Mouse (Mus musculus) heart, embryonic 15.5 days (tissue): ENCODE results near the gene Grk2. TPM values are rescaled to one million over a fixed set of nuclear protein-coding genes. Genes with fewer than 3 reads are reported as not detected.
"Not testable (repeated sequence)": the region's sequence is repeated elsewhere in the genome, so short reads cannot be mapped to it uniquely, and the experiment has no call there.

ENCODE experiments used
- ATAC-seq: fragments of 200-750 bp; cut with Nextera tagmentation; replicated peaks from 2 replicates; pipeline ENCODE4 v1.8.0; 2017; ENCODE audit warnings: low read depth, moderate TSS enrichment; ENCODE audit not compliant: insufficient number of reproducible peaks, insufficient read depth, low FRiP score
- H3K27ac ChIP-seq: fragments of 300-500 bp; sonication (generic); 2 replicates; pipeline ENCODE4 v1.5.1; 2015; ENCODE audit warnings: mild to moderate bottlenecking, inconsistent platforms
- H3K27me3 ChIP-seq: fragments of 300-500 bp; sonication (generic); 2 replicates; pipeline ENCODE4 v1.6.1; 2015; ENCODE audit warnings: inconsistent platforms
- H3K36me3 ChIP-seq: fragments of 300-500 bp; sonication (generic); 2 replicates; pipeline ENCODE4 v1.6.1; 2015; ENCODE audit warnings: mild to moderate bottlenecking, inconsistent platforms
- H3K4me1 ChIP-seq: fragments of 300-500 bp; sonication (generic); replicated peaks from 2 replicates; pipeline ENCODE4 v1.6.1; 2015; ENCODE audit warnings: inconsistent platforms
- H3K4me2 ChIP-seq: fragments of 300-500 bp; sonication (generic); 2 replicates; pipeline ENCODE4 v1.6.1; 2015; ENCODE audit warnings: inconsistent platforms, mild to moderate bottlenecking, moderate library complexity
- H3K4me3 ChIP-seq: fragments of 300-500 bp; sonication (generic); 2 replicates; pipeline ENCODE4 v1.5.1; 2015; ENCODE audit warnings: mild to moderate bottlenecking, inconsistent platforms
- H3K9ac ChIP-seq: fragments of 300-500 bp; sonication (generic); 2 replicates; pipeline ENCODE4 v1.6.1; 2015; ENCODE audit warnings: mild to moderate bottlenecking, inconsistent platforms
- H3K9me3 ChIP-seq: fragments of 300-500 bp; sonication (generic); replicated peaks from 2 replicates; pipeline ENCODE4 v1.6.1; 2016; ENCODE audit warnings: inconsistent platforms
- WGBS: fragments of 180-500 bp; shearing (Covaris S2); methylation state at CpG from one replicate; pipeline ENCODE4 v1.1.7; 2015; ENCODE audit warnings: mixed read lengths; 5-methylcytosine and 5-hydroxymethylcytosine counted together
- polyA plus RNA-seq: library from polyadenylated mRNA; unstranded; fragments of >200 nt; fragmentation: Nextera tagmentation; extraction: Ambion mirVana; gene quantifications from 2 replicates; pipeline ENCODE4 v1.2.1, GENCODE M21; 2015

Grk2 gene
- polyA plus RNA-seq, 1 experiment from 2014 or later, result 9.8 TPM

GRCm38 (mm10) chr19:4264171-4264780 lies 41.7 kb downstream of the Grk2 start:
- H3K27ac ChIP-seq, result no peak overlapping the region
- no peaks in the 10 kb centered on the region for H3K9me3 ChIP-seq
- peaks cover 9% of the 10 kb centered on the region for H3K27me3 ChIP-seq
- 93% methylated on average over 6 of the region's 6 CpGs for WGBS
- H3K4me1 ChIP-seq, result peaks cover 14% of the 10 kb centered on the region
- H3K4me3 ChIP-seq, result no peak overlapping the region
- H3K9ac ChIP-seq, result no peak overlapping the region
- H3K36me3 ChIP-seq, result no peaks in the 10 kb centered on the region
- H3K4me2 ChIP-seq, result no peak overlapping the region
- ATAC-seq, result no peak

- H3K9me3 ChIP-seq, result no peaks in the 10 kb centered on the region
- H3K4me3 ChIP-seq, result no peak overlapping the region
- peaks cover 8% of the 10 kb centered on the region; the same call in 1 of the 2 replicates for H3K4me1 ChIP-seq
- H3K9ac ChIP-seq, result no peak overlapping the region
- no peak overlapping the region for H3K4me2 ChIP-seq
- H3K36me3 ChIP-seq, result no peaks in the 10 kb centered on the region
- no peak for ATAC-seq
- WGBS, result 63% methylated on average over 14 of the region's 14 CpGs
- H3K27me3 ChIP-seq, result peaks cover 9% of the 10 kb centered on the region
- H3K27ac ChIP-seq, result no peak overlapping the region
Observed at GRCm38 (mm10) chr19:4263702-4264101, 42.3 kb downstream of the Grk2 start.

GRCm38 (mm10) chr19:4262756-4263155 lies 43.3 kb downstream of the Grk2 start:
- no peaks in the 10 kb centered on the region for H3K9me3 ChIP-seq
- ATAC-seq, result no peak
- no peak overlapping the region for H3K4me2 ChIP-seq
- no peak overlapping the region for H3K4me3 ChIP-seq
- 67% methylated on average over 6 of the region's 6 CpGs for WGBS
- peaks cover 7% of the 10 kb centered on the region for H3K4me1 ChIP-seq
- no peaks in the 10 kb centered on the region for H3K36me3 ChIP-seq
- no peak overlapping the region for H3K9ac ChIP-seq
- no peak overlapping the region for H3K27ac ChIP-seq
- H3K27me3 ChIP-seq, result 0 out of 2 replicates have a peak, but pooled peaks cover under 1% of the 10 kb centered on the region

- Histone ChIP-seq H3K4me2 (no peak overlapping the region), H3K4me3 (no peak overlapping the region)
Observed at GRCm38 (mm10) chr19:4261038-4261698, 44.9 kb downstream of the Grk2 start.

GRCm38 (mm10) chr19:4257897-4258252 lies 48.1 kb downstream of the Grk2 start:
- H3K4me2 ChIP-seq, result peak overlapping the region; percentile 89
- H3K4me3 ChIP-seq, result peak overlapping the region; percentile 71
- peak overlapping the region; percentile 61 for H3K9ac ChIP-seq
- H3K27ac ChIP-seq, result no peak overlapping the region
- WGBS, result 21% methylated on average over 12 of the region's 12 CpGs
- no peaks in the 10 kb centered on the region for H3K9me3 ChIP-seq
- H3K36me3 ChIP-seq, result no peaks in the 10 kb centered on the region
- no peak for ATAC-seq
- no peaks in the 10 kb centered on the region for H3K27me3 ChIP-seq
- H3K4me1 ChIP-seq, result peaks cover 11% of the 10 kb centered on the region

More at GRCm38 (mm10) chr19:4261038-4261698, 44.9 kb downstream of the Grk2 start:
- H3K27ac ChIP-seq, result no peak overlapping the region
- H3K9me3 ChIP-seq, result no peaks in the 10 kb centered on the region
- ATAC-seq, result no peak
- H3K27me3 ChIP-seq, result no peaks in the 10 kb centered on the region
- peaks cover 11% of the 10 kb centered on the region for H3K4me1 ChIP-seq
- H3K9ac ChIP-seq, result no peak overlapping the region
- 58% methylated on average over 8 of the region's 8 CpGs for WGBS
- no peaks in the 10 kb centered on the region for H3K36me3 ChIP-seq

- H3K4me3 ChIP-seq, result peak overlapping the region; percentile 71
- H3K36me3 ChIP-seq, result no peaks in the 10 kb centered on the region
- under 1% methylated on average over 41 of the region's 41 CpGs for WGBS
- H3K9ac ChIP-seq, result peak overlapping the region; percentile 61
- no peaks in the 10 kb centered on the region for H3K9me3 ChIP-seq
- peak; percentile 90 for ATAC-seq
- no peaks in the 10 kb centered on the region for H3K27me3 ChIP-seq
- H3K4me2 ChIP-seq, result peak overlapping the region; percentile 89
- no peak overlapping the region for H3K27ac ChIP-seq
- H3K4me1 ChIP-seq, result peaks cover 11% of the 10 kb centered on the region
Observed at GRCm38 (mm10) chr19:4257216-4257896, 48.7 kb downstream of the Grk2 start.

GRCm38 (mm10) chr19:4255583-4256162 lies 50.3 kb downstream of the Grk2 start:
- peaks cover 11% of the 10 kb centered on the region for H3K4me1 ChIP-seq
- no peaks in the 10 kb centered on the region for H3K9me3 ChIP-seq
- no peaks in the 10 kb centered on the region for H3K27me3 ChIP-seq
- WGBS, result 75% methylated on average over 11 of the region's 11 CpGs
- H3K36me3 ChIP-seq, result no peaks in the 10 kb centered on the region
- H3K9ac ChIP-seq, result no peak overlapping the region
- no peak for ATAC-seq
- no peak overlapping the region for H3K4me3 ChIP-seq
- no peak overlapping the region for H3K4me2 ChIP-seq
- no peak overlapping the region for H3K27ac ChIP-seq

- Histone ChIP-seq H3K4me1 (peaks cover 9% of the 10 kb centered on the region), H3K27ac (no peak overlapping the region), H3K9me3 (no peaks in the 10 kb centered on the region), H3K4me3 (no peak overlapping the region), H3K9ac (no peak overlapping the region), H3K36me3 (no peaks in the 10 kb centered on the region), H3K4me2 (no peak overlapping the region), H3K27me3 (no peaks in the 10 kb centered on the region)
- WGBS, result 79% methylated on average over 7 of the region's 7 CpGs
- ATAC-seq, result no peak
Observed at GRCm38 (mm10) chr19:4254230-4254629, 51.8 kb downstream of the Grk2 start.

- H3K4me2 ChIP-seq, ATAC-seq, H3K36me3 ChIP-seq, H3K27ac ChIP-seq, H3K27me3 ChIP-seq, H3K9me3 ChIP-seq, H3K9ac ChIP-seq, H3K4me1 ChIP-seq, H3K4me3 ChIP-seq: not testable (repeated sequence)
- 70% methylated on average over 1 of the region's 1 CpGs for WGBS
Observed at GRCm38 (mm10) chr19:4248683-4249082, 57.3 kb downstream of the Grk2 start.

- Histone ChIP-seq H3K27me3 (0 out of 2 replicates have a peak, but pooled peaks cover 4% of the 10 kb centered on the region), H3K27ac (no peak overlapping the region), H3K9me3 (no peaks in the 10 kb centered on the region), H3K36me3 (no peaks in the 10 kb centered on the region), H3K4me3 (no peak overlapping the region), H3K9ac (no peak overlapping the region), H3K4me2 (no peak overlapping the region), H3K4me1 (no peaks in the 10 kb centered on the region)
- ATAC-seq, result no peak
- WGBS, result 50% methylated on average over 1 of the region's 1 CpGs
Observed at GRCm38 (mm10) chr19:4247010-4247409, 59.0 kb downstream of the Grk2 start.

GRCm38 (mm10) chr19:4244775-4245174 lies 61.2 kb downstream of the Grk2 start:
- Histone ChIP-seq H3K27me3 (0 out of 2 replicates have a peak, but pooled peaks cover 4% of the 10 kb centered on the region), H3K9me3 (no peaks in the 10 kb centered on the region), H3K4me1 (no peaks in the 10 kb centered on the region), H3K36me3 (no peaks in the 10 kb centered on the region), H3K4me3 (no peak overlapping the region), H3K9ac (no peak overlapping the region), H3K27ac (no peak overlapping the region), H3K4me2 (no peak overlapping the region)
- 80% methylated on average over 6 of the region's 6 CpGs for WGBS
- no peak for ATAC-seq
